Mouse (Mus musculus) olfactory bulb, adult 2 months (tissue): ENCODE data around the gene Ldlrad3.

Source experiments
- CTCF ChIP-seq: fragments of 200-500 bp; IDR thresholded peaks from 2 replicates; pipeline ENCODE4 v1.5.1; 2012; ENCODE audit warnings: low read depth, mild to moderate bottlenecking, low read length, moderate library complexity; ENCODE audit not compliant: insufficient read depth
- POLR2A ChIP-seq: fragments of 200-500 bp; IDR thresholded peaks from 2 replicates; pipeline ENCODE4 v1.6.1; 2012; ENCODE audit warnings: mild to moderate bottlenecking, low read depth, low read length, moderate library complexity; ENCODE audit not compliant: insufficient read depth

DNA sequence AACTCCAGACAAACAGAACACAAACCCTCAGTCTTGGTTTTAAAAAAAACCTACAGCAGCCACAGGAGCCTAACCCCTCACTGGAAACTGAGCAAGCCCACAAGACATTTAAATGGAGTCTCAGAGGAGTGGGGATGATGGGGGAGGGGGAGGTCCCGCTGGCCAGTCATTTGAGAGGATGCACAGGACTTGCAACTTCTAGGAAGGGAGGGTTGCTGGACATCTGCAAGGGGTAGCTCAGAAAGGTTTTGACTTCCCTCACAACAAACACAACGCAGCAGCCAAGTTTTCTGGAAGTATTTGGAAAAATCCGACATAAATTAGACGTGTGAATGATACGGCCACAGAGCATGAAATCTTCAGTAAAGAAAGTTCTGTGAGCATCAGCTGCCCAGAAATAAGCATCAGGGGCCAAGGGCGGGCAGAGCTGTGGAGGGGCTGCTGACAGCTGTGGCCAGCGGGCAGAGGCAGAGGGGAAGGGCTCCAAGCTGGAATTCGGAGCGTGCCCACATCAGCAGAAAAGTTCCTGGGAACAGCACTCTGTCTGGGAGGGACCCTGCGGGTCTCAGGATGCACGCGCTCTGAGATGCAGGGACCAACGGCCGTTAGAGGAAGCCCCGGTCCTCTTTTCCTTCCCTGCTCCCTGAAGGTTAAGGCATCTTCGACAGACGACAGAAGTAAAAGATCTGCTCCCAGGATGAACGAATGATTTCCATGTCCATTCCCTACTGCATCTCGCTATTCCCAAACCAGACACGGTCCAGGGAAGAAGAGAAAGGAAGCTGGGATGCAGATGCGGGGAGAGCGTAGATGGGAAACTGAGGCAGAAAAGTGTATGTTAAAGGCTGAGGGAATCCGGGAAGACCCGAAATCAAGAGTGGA lies 875 bp downstream of the Ldlrad3 start:
- TF ChIP-seq POLR2A = no peak
- no peak for TF ChIP-seq CTCF
